Mouse (Mus musculus): Measurements from ENCODE around the gene Cyp46a1.
A peak's percentile ranks its signal among the peaks of the same experiment; 100 is the strongest.

The Cyp46a1 gene

GRCm38 (mm10) chr12:108311741-108312290 lies 22.4 kb upstream of the Cyp46a1 start:
- DNase-seq (ENCODE audit: low read depth, low spot score), result no peak

- no peak for DNase-seq (ENCODE audit: low read depth, low spot score)
Measured at GRCm38 (mm10) chr12:108312432-108312851, 21.7 kb upstream of the Cyp46a1 start.

- no peak for DNase-seq (ENCODE audit: low read depth, low spot score)
Measured at GRCm38 (mm10) chr12:108313244-108313772, 20.9 kb upstream of the Cyp46a1 start.

- DNase-seq (ENCODE audit: low read depth, low spot score), result no peak
Measured at GRCm38 (mm10) chr12:108315818-108316217, 18.4 kb upstream of the Cyp46a1 start.

GRCm38 (mm10) chr12:108316655-108317054 lies 17.5 kb upstream of the Cyp46a1 start:
- no peak for DNase-seq (ENCODE audit: low read depth, low spot score)

GRCm38 (mm10) chr12:108317201-108317738 lies 16.9 kb upstream of the Cyp46a1 start:
- no peak for DNase-seq (ENCODE audit: low read depth, low spot score)

- DNase-seq (ENCODE audit: low read depth, low spot score), result no peak
Measured at GRCm38 (mm10) chr12:108317826-108318430, 16.3 kb upstream of the Cyp46a1 start.

- DNase-seq (ENCODE audit: low read depth, low spot score), result no peak
Measured at GRCm38 (mm10) chr12:108318499-108318898, 15.7 kb upstream of the Cyp46a1 start.

- DNase-seq (ENCODE audit: low read depth, low spot score), result no peak
Measured at GRCm38 (mm10) chr12:108320096-108320495, 14.1 kb upstream of the Cyp46a1 start.

GRCm38 (mm10) chr12:108326401-108326800 lies 7.8 kb upstream of the Cyp46a1 start:
- DNase-seq (ENCODE audit: low read depth, low spot score), result no peak

GRCm38 (mm10) chr12:108327889-108328491 lies 6.2 kb upstream of the Cyp46a1 start:
- peak; percentile 5 for DNase-seq (ENCODE audit: low read depth, low spot score)

- DNase-seq (ENCODE audit: low read depth, low spot score), result peak; percentile 69
Measured at GRCm38 (mm10) chr12:108333056-108333455, 1.1 kb upstream of the Cyp46a1 start.

- no peak for DNase-seq (ENCODE audit: low read depth, low spot score)
Measured at GRCm38 (mm10) chr12:108333481-108333882, 699 bp upstream of the Cyp46a1 start.

GRCm38 (mm10) chr12:108334529-108334928 lies 348 bp downstream of the Cyp46a1 start:
- no peak for DNase-seq (ENCODE audit: low read depth, low spot score)

- peak; percentile 42 for DNase-seq (ENCODE audit: low read depth, low spot score)
Measured at GRCm38 (mm10) chr12:108338572-108339190, 4.5 kb downstream of the Cyp46a1 start.

- no peak for DNase-seq (ENCODE audit: low read depth, low spot score)
Measured at GRCm38 (mm10) chr12:108348151-108348550, 14.0 kb downstream of the Cyp46a1 start.

- no peak for DNase-seq (ENCODE audit: low read depth, low spot score)
Measured at GRCm38 (mm10) chr12:108349026-108349425, 14.8 kb downstream of the Cyp46a1 start.

GRCm38 (mm10) chr12:108350931-108351330 lies 16.8 kb downstream of the Cyp46a1 start:
- DNase-seq (ENCODE audit: low read depth, low spot score), result no peak

- DNase-seq (ENCODE audit: low read depth, low spot score), result no peak
Measured at GRCm38 (mm10) chr12:108352371-108353136, 18.4 kb downstream of the Cyp46a1 start.

GRCm38 (mm10) chr12:108354284-108354683 lies 20.1 kb downstream of the Cyp46a1 start:
- DNase-seq (ENCODE audit: low read depth, low spot score), result no peak

- no peak for DNase-seq (ENCODE audit: low read depth, low spot score)
Measured at GRCm38 (mm10) chr12:108355271-108355670, 21.1 kb downstream of the Cyp46a1 start.
